Mouse (Mus musculus): Measurements from ENCODE around the gene Wasf2.

DNA sequence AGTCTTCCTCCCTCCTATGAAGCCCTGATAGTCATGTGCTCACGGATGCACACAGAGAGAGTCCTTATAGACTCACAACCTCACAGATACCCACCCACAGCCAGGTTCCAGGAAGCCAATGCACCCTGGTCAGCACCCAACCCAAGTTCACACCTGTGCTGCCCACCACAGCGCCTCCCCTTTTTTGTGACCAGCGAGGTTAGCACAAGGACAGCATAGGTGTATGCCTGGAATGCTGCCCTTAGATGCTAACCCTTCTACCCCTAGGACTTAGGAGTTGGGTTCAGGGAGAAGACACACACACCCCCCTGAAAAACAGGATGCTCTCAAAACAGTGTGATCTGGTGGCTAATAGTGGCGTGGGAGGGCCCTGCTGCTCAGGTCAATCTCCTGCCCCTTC, 40.5 kb upstream of the Wasf2 start:
- TF ChIP-seq POLR2A (IDR thresholded peaks at IDR 0.05; ENCODE audit: insufficient read length, low read depth), result no peak
- TF ChIP-seq POLR2AphosphoS2 (IDR thresholded peaks at IDR 0.05; ENCODE audit: insufficient read length, low read depth), result no peak
- no peak for TF ChIP-seq E2F4 (IDR thresholded peaks at IDR 0.05; ENCODE audit: insufficient read depth)
- no peak for TF ChIP-seq MYOD1 (IDR thresholded peaks at IDR 0.05; ENCODE audit: control insufficient read depth in 1 of 3, insufficient read length in 2 of 3, low read depth in 2 of 3)
- TF ChIP-seq TCF12 (IDR thresholded peaks at IDR 0.05; ENCODE audit: insufficient read depth, poor library complexity, severe bottlenecking), result no peak
- no peak for TF ChIP-seq USF1 (IDR thresholded peaks at IDR 0.05; ENCODE audit: low read depth)
- TF ChIP-seq MYOG (IDR thresholded peaks at IDR 0.05; ENCODE audit: control insufficient read depth in 1 of 3, insufficient read depth in 1 of 3, insufficient read length in 2 of 3, low read depth in 2 of 3), result no peak
- TF ChIP-seq TCF3 (IDR thresholded peaks at IDR 0.05; ENCODE audit: insufficient read length, low read depth), result no peak

All from myocyte (in vitro differentiated cells).